Mouse (Mus musculus): ENCODE results near the gene Slc37a3. TPM values are rescaled to one million over a fixed set of nuclear protein-coding genes. Genes with fewer than 3 reads are reported as not detected.

The Slc37a3 gene
- polyA plus RNA-seq, 1 experiment from 2014 or later, result 35.1 TPM

DNA sequence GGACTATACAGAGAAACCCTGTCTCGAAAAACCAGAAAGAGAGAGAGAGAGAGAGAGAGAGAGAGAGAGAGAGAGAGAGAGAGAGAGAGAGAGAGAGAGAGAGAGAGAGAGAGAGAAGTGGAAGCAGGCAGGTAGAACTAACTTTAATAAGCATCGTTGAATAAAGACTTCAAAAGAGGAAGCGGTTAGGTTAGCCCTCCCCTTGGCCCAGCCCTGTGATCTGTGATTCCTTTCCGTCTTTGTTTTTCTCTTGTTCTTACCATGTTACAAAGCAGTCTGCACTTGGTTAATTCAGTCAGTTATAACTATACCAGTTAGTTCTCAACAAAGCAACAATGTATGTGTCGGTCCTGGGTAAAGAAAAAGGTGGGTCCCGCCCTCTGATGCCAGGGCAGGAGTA, 61.4 kb downstream of the Slc37a3 start:
- 81% methylated on average over 5 of the region's 6 CpGs for WGBS
- no peak for ATAC-seq
- no peak overlapping the region for H3K9ac ChIP-seq (ENCODE audit: low read depth, low read length)
- no peak overlapping the region for H3K27ac ChIP-seq (ENCODE audit: low read length)
- no peak overlapping the region for H3K4me2 ChIP-seq (ENCODE audit: low read depth, low read length)
- no peak overlapping the region for H3K4me3 ChIP-seq (ENCODE audit: low read length)
- H3K9me3 ChIP-seq (ENCODE audit: control insufficient read depth, low read length), result no peaks in the 10 kb centered on the region
- no peaks in the 10 kb centered on the region for H3K27me3 ChIP-seq (replicated peaks; ENCODE audit: control insufficient read depth, insufficient read depth, low read length)
- H3K4me1 ChIP-seq (ENCODE audit: control insufficient read depth, insufficient read depth, low read length), result no peaks in the 10 kb centered on the region
- H3K36me3 ChIP-seq (ENCODE audit: control insufficient read depth, insufficient read depth, low read length), result no peaks in the 10 kb centered on the region

GRCm38 (mm10) chr6:39314461-39314860, 63.0 kb downstream of the Slc37a3 start:
- Histone ChIP-seq H3K27ac (ENCODE audit: low read length) (no peak overlapping the region), H3K36me3 (ENCODE audit: control insufficient read depth, insufficient read depth, low read length) (no peaks in the 10 kb centered on the region), H3K27me3 (replicated peaks; ENCODE audit: control insufficient read depth, insufficient read depth, low read length) (no peaks in the 10 kb centered on the region), H3K4me2 (ENCODE audit: low read depth, low read length) (no peak overlapping the region), H3K4me3 (ENCODE audit: low read length) (no peak overlapping the region), H3K9me3 (ENCODE audit: control insufficient read depth, low read length) (no peaks in the 10 kb centered on the region), H3K4me1 (ENCODE audit: control insufficient read depth, insufficient read depth, low read length) (no peaks in the 10 kb centered on the region), H3K9ac (ENCODE audit: low read depth, low read length) (no peak overlapping the region)
- no peak for ATAC-seq
- WGBS, result 89% methylated on average over 12 of the region's 12 CpGs

- no peaks in the 10 kb centered on the region for H3K4me1 ChIP-seq (ENCODE audit: control insufficient read depth, insufficient read depth, low read length)
- H3K9me3 ChIP-seq (ENCODE audit: control insufficient read depth, low read length), result no peaks in the 10 kb centered on the region
- WGBS, result 86% methylated on average over 3 of the region's 3 CpGs
- no peaks in the 10 kb centered on the region for H3K36me3 ChIP-seq (ENCODE audit: control insufficient read depth, insufficient read depth, low read length)
- H3K4me2 ChIP-seq (ENCODE audit: low read depth, low read length), result no peak overlapping the region
- H3K27ac ChIP-seq (ENCODE audit: low read length), result no peak overlapping the region
- no peak overlapping the region for H3K4me3 ChIP-seq (ENCODE audit: low read length)
- ATAC-seq, result no peak
- H3K9ac ChIP-seq (ENCODE audit: low read depth, low read length), result no peak overlapping the region
- no peaks in the 10 kb centered on the region for H3K27me3 ChIP-seq (replicated peaks; ENCODE audit: control insufficient read depth, insufficient read depth, low read length)
Observed at GRCm38 (mm10) chr6:39311786-39312185, 65.7 kb downstream of the Slc37a3 start.

GRCm38 (mm10) chr6:39304371-39304874, 73.1 kb downstream of the Slc37a3 start:
- no peak for ATAC-seq
- Histone ChIP-seq H3K9me3 (ENCODE audit: control insufficient read depth, low read length) (no peaks in the 10 kb centered on the region), H3K27me3 (replicated peaks; ENCODE audit: control insufficient read depth, insufficient read depth, low read length) (no peaks in the 10 kb centered on the region), H3K4me1 (ENCODE audit: control insufficient read depth, insufficient read depth, low read length) (no peaks in the 10 kb centered on the region), H3K9ac (ENCODE audit: low read depth, low read length) (no peak overlapping the region), H3K27ac (ENCODE audit: low read length) (no peak overlapping the region; the same call in 1 of the 2 replicates), H3K4me2 (ENCODE audit: low read depth, low read length) (no peak overlapping the region), H3K4me3 (ENCODE audit: low read length) (no peak overlapping the region), H3K36me3 (ENCODE audit: control insufficient read depth, insufficient read depth, low read length) (no peaks in the 10 kb centered on the region)
- 48% methylated on average over 6 of the region's 6 CpGs for WGBS

DNA sequence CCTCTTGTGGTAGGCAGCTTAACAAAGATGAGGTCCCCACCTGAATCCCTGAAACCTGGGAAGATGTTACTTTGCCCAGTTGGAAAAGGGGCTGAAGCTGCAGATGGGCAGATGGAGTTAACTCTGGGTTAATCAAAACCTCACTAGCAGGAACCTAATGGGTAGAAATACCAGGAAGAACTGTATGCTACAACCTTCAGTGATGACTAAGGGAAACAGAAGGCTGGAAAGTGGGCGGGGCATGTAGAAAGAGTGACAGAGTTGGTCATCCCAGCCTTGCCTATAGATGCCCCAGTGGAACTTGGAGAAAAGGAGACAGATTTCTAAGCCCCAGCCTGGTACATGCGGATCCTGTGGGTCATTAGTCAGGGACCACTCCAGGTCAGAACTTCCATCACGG, 76.0 kb downstream of the Slc37a3 start:
- H3K36me3 ChIP-seq (ENCODE audit: control insufficient read depth, insufficient read depth, low read length), result no peaks in the 10 kb centered on the region
- H3K9ac ChIP-seq (ENCODE audit: low read depth, low read length), result no peak overlapping the region
- H3K4me3 ChIP-seq (ENCODE audit: low read length), result no peak overlapping the region
- H3K9me3 ChIP-seq (ENCODE audit: control insufficient read depth, low read length), result no peaks in the 10 kb centered on the region
- no peak overlapping the region for H3K27ac ChIP-seq (ENCODE audit: low read length)
- no peaks in the 10 kb centered on the region for H3K4me1 ChIP-seq (ENCODE audit: control insufficient read depth, insufficient read depth, low read length)
- WGBS, result 89% methylated on average over 3 of the region's 3 CpGs
- ATAC-seq, result peak; percentile 65; the same call in 1 of the 2 replicates
- H3K27me3 ChIP-seq (replicated peaks; ENCODE audit: control insufficient read depth, insufficient read depth, low read length), result no peaks in the 10 kb centered on the region
- no peak overlapping the region for H3K4me2 ChIP-seq (ENCODE audit: low read depth, low read length)

- no peak for ATAC-seq
- 0 out of 2 replicates have a peak, but pooled peaks cover 2% of the 10 kb centered on the region for H3K4me1 ChIP-seq (ENCODE audit: control insufficient read depth, insufficient read depth, low read length)
- no peaks in the 10 kb centered on the region for H3K27me3 ChIP-seq (replicated peaks; ENCODE audit: control insufficient read depth, insufficient read depth, low read length)
- no peak overlapping the region for H3K9ac ChIP-seq (ENCODE audit: low read depth, low read length)
- H3K9me3 ChIP-seq (ENCODE audit: control insufficient read depth, low read length), result no peaks in the 10 kb centered on the region
- WGBS, result 86% methylated on average over 6 of the region's 6 CpGs
- H3K36me3 ChIP-seq (ENCODE audit: control insufficient read depth, insufficient read depth, low read length), result no peaks in the 10 kb centered on the region
- no peak overlapping the region for H3K4me2 ChIP-seq (ENCODE audit: low read depth, low read length)
- no peak overlapping the region for H3K4me3 ChIP-seq (ENCODE audit: low read length)
- H3K27ac ChIP-seq (ENCODE audit: low read length), result no peak overlapping the region
Observed at GRCm38 (mm10) chr6:39297079-39297478, 80.4 kb downstream of the Slc37a3 start.

DNA sequence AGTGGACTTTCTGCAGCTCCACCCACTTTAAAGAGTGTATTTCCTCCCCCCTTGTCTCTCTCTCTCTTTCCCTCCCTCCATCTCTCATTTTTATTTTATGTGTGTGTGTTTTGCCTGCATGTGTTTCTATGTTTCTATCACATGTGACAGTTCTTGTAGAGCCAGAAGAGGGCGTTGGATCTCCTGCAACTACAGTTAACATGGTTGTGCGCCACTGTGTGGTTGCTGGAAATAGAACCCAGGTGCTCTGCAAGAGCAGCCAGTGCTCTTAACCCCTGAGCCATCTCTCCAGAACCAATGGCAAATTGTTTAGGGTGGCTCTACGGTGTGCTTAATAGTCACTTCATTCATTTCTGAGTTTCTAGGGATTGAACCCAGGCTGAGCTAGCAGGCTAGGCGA, 81.0 kb downstream of the Slc37a3 start:
- H3K27me3 ChIP-seq (replicated peaks; ENCODE audit: control insufficient read depth, insufficient read depth, low read length), result no peaks in the 10 kb centered on the region
- 0 out of 2 replicates have a peak, but pooled peaks cover 2% of the 10 kb centered on the region for H3K4me1 ChIP-seq (ENCODE audit: control insufficient read depth, insufficient read depth, low read length)
- H3K9ac ChIP-seq (ENCODE audit: low read depth, low read length), result no peak overlapping the region
- H3K27ac ChIP-seq (ENCODE audit: low read length), result no peak overlapping the region
- H3K36me3 ChIP-seq (ENCODE audit: control insufficient read depth, insufficient read depth, low read length), result no peaks in the 10 kb centered on the region
- no peak overlapping the region for H3K4me2 ChIP-seq (ENCODE audit: low read depth, low read length)
- 72% methylated on average over 4 of the region's 4 CpGs for WGBS
- no peaks in the 10 kb centered on the region for H3K9me3 ChIP-seq (ENCODE audit: control insufficient read depth, low read length)
- ATAC-seq, result no peak
- H3K4me3 ChIP-seq (ENCODE audit: low read length), result no peak overlapping the region

- H3K4me1 ChIP-seq (ENCODE audit: control insufficient read depth, insufficient read depth, low read length), result 0 out of 2 replicates have a peak, but pooled peaks cover 2% of the 10 kb centered on the region
- H3K9me3 ChIP-seq (ENCODE audit: control insufficient read depth, low read length), result no peaks in the 10 kb centered on the region
- 26% methylated on average over 14 of the region's 14 CpGs for WGBS
- no peak for ATAC-seq
- no peak overlapping the region for H3K27ac ChIP-seq (ENCODE audit: low read length)
- no peaks in the 10 kb centered on the region for H3K27me3 ChIP-seq (replicated peaks; ENCODE audit: control insufficient read depth, insufficient read depth, low read length)
- 0 out of 2 replicates have a peak overlapping the region, but pooled peaks have one; percentile 1 for H3K4me2 ChIP-seq (ENCODE audit: low read depth, low read length)
- no peak overlapping the region for H3K4me3 ChIP-seq (ENCODE audit: low read length)
- 0 out of 2 replicates have a peak overlapping the region, but pooled peaks have one; percentile 1 for H3K9ac ChIP-seq (ENCODE audit: low read depth, low read length)
- H3K36me3 ChIP-seq (ENCODE audit: control insufficient read depth, insufficient read depth, low read length), result no peaks in the 10 kb centered on the region
Observed at GRCm38 (mm10) chr6:39295727-39296411, 81.6 kb downstream of the Slc37a3 start.

DNA sequence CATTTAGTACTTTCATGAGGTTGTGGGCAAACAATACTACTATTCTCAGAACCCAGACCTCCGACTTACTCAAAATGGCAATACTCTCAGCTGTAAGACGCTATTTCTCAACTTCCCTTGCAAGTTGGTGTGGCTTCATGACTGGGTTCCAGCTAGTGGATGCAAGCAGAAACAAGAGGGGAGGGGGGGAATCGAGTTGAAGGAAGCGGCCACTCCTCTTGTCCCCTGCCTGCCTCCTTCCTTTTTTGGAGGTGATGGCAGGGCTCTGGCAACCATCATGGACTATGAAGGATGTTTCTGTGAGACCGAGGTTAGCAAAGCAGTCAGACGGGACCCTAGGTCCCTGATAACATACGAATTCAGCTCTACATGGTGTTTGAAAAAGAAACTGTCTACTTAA, 87.8 kb downstream of the Slc37a3 start:
- no peak overlapping the region for H3K4me2 ChIP-seq (ENCODE audit: low read depth, low read length)
- 52% methylated on average over 7 of the region's 7 CpGs for WGBS
- H3K4me3 ChIP-seq (ENCODE audit: low read length), result no peak overlapping the region
- ATAC-seq, result no peak
- no peaks in the 10 kb centered on the region for H3K36me3 ChIP-seq (ENCODE audit: control insufficient read depth, insufficient read depth, low read length)
- no peaks in the 10 kb centered on the region for H3K27me3 ChIP-seq (replicated peaks; ENCODE audit: control insufficient read depth, insufficient read depth, low read length)
- no peak overlapping the region for H3K27ac ChIP-seq (ENCODE audit: low read length)
- no peaks in the 10 kb centered on the region for H3K9me3 ChIP-seq (ENCODE audit: control insufficient read depth, low read length)
- H3K4me1 ChIP-seq (ENCODE audit: control insufficient read depth, insufficient read depth, low read length), result peaks cover 4% of the 10 kb centered on the region; the same call in 1 of the 2 replicates
- no peak overlapping the region for H3K9ac ChIP-seq (ENCODE audit: low read depth, low read length)

Measured in intestine, embryonic 16.5 days (tissue).